Mouse (Mus musculus): ENCODE measurements around the gene Slc17a2. TPM values are rescaled to one million over a fixed set of nuclear protein-coding genes. Genes with fewer than 3 reads are reported as not detected.
A peak's percentile ranks its signal among the peaks of the same experiment; 100 is the strongest.
"Not testable (repeated sequence)": the region's sequence is repeated elsewhere in the genome, so short reads cannot be mapped to it uniquely, and the experiment has no call there.

Slc17a2 gene
- polyA plus RNA-seq, 1 experiment from 2014 or later: not detected

GRCm38 (mm10) chr13:23763242-23763585 lies 43.6 kb upstream of the Slc17a2 start:
- ATAC-seq: no peak
- H3K9me3 ChIP-seq (ENCODE audit: control insufficient read depth, low read length): no peaks in the 10 kb centered on the region
- peak overlapping the region; percentile 84 for H3K27ac ChIP-seq (ENCODE audit: low read length)
- peak overlapping the region; percentile 63 for H3K4me3 ChIP-seq (replicated peaks; ENCODE audit: low read length)
- H3K36me3 ChIP-seq (ENCODE audit: control insufficient read depth, insufficient read depth): no peaks in the 10 kb centered on the region
- peak overlapping the region; percentile 94 for H3K4me2 ChIP-seq (ENCODE audit: low read length)
- WGBS: under 1% methylated on average over 10 of the region's 10 CpGs
- peaks cover 25% of the 10 kb centered on the region for H3K4me1 ChIP-seq (replicated peaks; ENCODE audit: control insufficient read depth, insufficient read depth, low read length)
- H3K9ac ChIP-seq (replicated peaks; ENCODE audit: low read depth, low read length): peak overlapping the region; percentile 37; the same call in 1 of the 2 replicates
- no peaks in the 10 kb centered on the region for H3K27me3 ChIP-seq (replicated peaks; ENCODE audit: control insufficient read depth, insufficient read depth, low read length)

- H3K4me2 ChIP-seq (ENCODE audit: low read length): peak within 1 kb of the TSS; percentile 94
- no peaks in the 10 kb centered on the region for H3K9me3 ChIP-seq (ENCODE audit: control insufficient read depth, low read length)
- H3K4me1 ChIP-seq (replicated peaks; ENCODE audit: control insufficient read depth, insufficient read depth, low read length): peaks cover 25% of the 10 kb centered on the region
- ATAC-seq: peak; percentile 72
- peak within 1 kb of the TSS; percentile 63 for H3K4me3 ChIP-seq (replicated peaks; ENCODE audit: low read length)
- WGBS: 2% methylated on average over 34 of the region's 34 CpGs
- H3K9ac ChIP-seq (replicated peaks; ENCODE audit: low read depth, low read length): peak within 1 kb of the TSS; percentile 66
- H3K36me3 ChIP-seq (ENCODE audit: control insufficient read depth, insufficient read depth): no peaks in the 10 kb centered on the region
- H3K27ac ChIP-seq (ENCODE audit: low read length): peak within 1 kb of the TSS; percentile 84
- no peaks in the 10 kb centered on the region for H3K27me3 ChIP-seq (replicated peaks; ENCODE audit: control insufficient read depth, insufficient read depth, low read length)
These were observed 43.0 kb upstream of the Slc17a2 start, which contains the start of gene Hist1h1a for GRCm38 (mm10) chr13:23763586-23764323. Gene Hist1h1a, plus strand, starts transcription at chr13:23763666.

GRCm38 (mm10) chr13:23764324-23765171 lies 42.2 kb upstream of the Slc17a2 start:
- 32% methylated on average over 12 of the region's 12 CpGs for WGBS
- Histone ChIP-seq H3K27ac (ENCODE audit: low read length) (peak overlapping the region; percentile 84), H3K4me3 (replicated peaks; ENCODE audit: low read length) (peak overlapping the region; percentile 63), H3K9me3 (ENCODE audit: control insufficient read depth, low read length) (no peaks in the 10 kb centered on the region), H3K4me2 (ENCODE audit: low read length) (peak overlapping the region; percentile 94), H3K36me3 (ENCODE audit: control insufficient read depth, insufficient read depth) (no peaks in the 10 kb centered on the region), H3K27me3 (replicated peaks; ENCODE audit: control insufficient read depth, insufficient read depth, low read length) (no peaks in the 10 kb centered on the region), H3K9ac (replicated peaks; ENCODE audit: low read depth, low read length) (peak overlapping the region; percentile 66), H3K4me1 (replicated peaks; ENCODE audit: control insufficient read depth, insufficient read depth, low read length) (peaks cover 25% of the 10 kb centered on the region)
- ATAC-seq: no peak

GRCm38 (mm10) chr13:23765172-23765513 lies 41.6 kb upstream of the Slc17a2 start:
- 59% methylated on average over 1 of the region's 1 CpGs for WGBS
- H3K4me1 ChIP-seq (replicated peaks; ENCODE audit: control insufficient read depth, insufficient read depth, low read length): peaks cover 22% of the 10 kb centered on the region
- no peak for ATAC-seq
- no peak overlapping the region for H3K27ac ChIP-seq (ENCODE audit: low read length)
- no peaks in the 10 kb centered on the region for H3K27me3 ChIP-seq (replicated peaks; ENCODE audit: control insufficient read depth, insufficient read depth, low read length)
- H3K4me2 ChIP-seq (ENCODE audit: low read length): no peak overlapping the region
- no peak overlapping the region for H3K9ac ChIP-seq (replicated peaks; ENCODE audit: low read depth, low read length)
- no peaks in the 10 kb centered on the region for H3K9me3 ChIP-seq (ENCODE audit: control insufficient read depth, low read length)
- no peak overlapping the region for H3K4me3 ChIP-seq (replicated peaks; ENCODE audit: low read length)
- H3K36me3 ChIP-seq (ENCODE audit: control insufficient read depth, insufficient read depth): no peaks in the 10 kb centered on the region

- Histone ChIP-seq H3K4me3 (replicated peaks; ENCODE audit: low read length) (no peak overlapping the region), H3K27me3 (replicated peaks; ENCODE audit: control insufficient read depth, insufficient read depth, low read length) (no peaks in the 10 kb centered on the region), H3K9ac (replicated peaks; ENCODE audit: low read depth, low read length) (no peak overlapping the region), H3K36me3 (ENCODE audit: control insufficient read depth, insufficient read depth) (no peaks in the 10 kb centered on the region), H3K27ac (ENCODE audit: low read length) (no peak overlapping the region), H3K4me2 (ENCODE audit: low read length) (no peak overlapping the region), H3K4me1 (replicated peaks; ENCODE audit: control insufficient read depth, insufficient read depth, low read length) (peaks cover 12% of the 10 kb centered on the region), H3K9me3 (ENCODE audit: control insufficient read depth, low read length) (no peaks in the 10 kb centered on the region)
- no peak for ATAC-seq
These were observed 40.0 kb upstream of the Slc17a2 start for GRCm38 (mm10) chr13:23766772-23767171.

GRCm38 (mm10) chr13:23768834-23769397 lies 37.9 kb upstream of the Slc17a2 start:
- no peak overlapping the region for H3K9ac ChIP-seq (replicated peaks; ENCODE audit: low read depth, low read length)
- H3K4me1 ChIP-seq (replicated peaks; ENCODE audit: control insufficient read depth, insufficient read depth, low read length): peaks cover 10% of the 10 kb centered on the region
- no peak overlapping the region for H3K4me3 ChIP-seq (replicated peaks; ENCODE audit: low read length)
- H3K36me3 ChIP-seq (ENCODE audit: control insufficient read depth, insufficient read depth): no peaks in the 10 kb centered on the region
- no peak overlapping the region for H3K27ac ChIP-seq (ENCODE audit: low read length)
- no peak for ATAC-seq
- H3K4me2 ChIP-seq (ENCODE audit: low read length): no peak overlapping the region
- no peaks in the 10 kb centered on the region for H3K9me3 ChIP-seq (ENCODE audit: control insufficient read depth, low read length)
- WGBS: 27% methylated on average over 5 of the region's 5 CpGs
- no peaks in the 10 kb centered on the region for H3K27me3 ChIP-seq (replicated peaks; ENCODE audit: control insufficient read depth, insufficient read depth, low read length)

GRCm38 (mm10) chr13:23769613-23770012 lies 37.2 kb upstream of the Slc17a2 start, which contains the start of gene Trim38:
Gene Trim38, plus strand, starts transcription at chr13:23769913.
- not testable (repeated sequence) for H3K27me3 ChIP-seq (replicated peaks; ENCODE audit: control insufficient read depth, insufficient read depth, low read length); H3K4me2 ChIP-seq (ENCODE audit: low read length); H3K4me1 ChIP-seq (replicated peaks; ENCODE audit: control insufficient read depth, insufficient read depth, low read length); H3K36me3 ChIP-seq (ENCODE audit: control insufficient read depth, insufficient read depth); H3K27ac ChIP-seq (ENCODE audit: low read length); H3K4me3 ChIP-seq (replicated peaks; ENCODE audit: low read length); H3K9ac ChIP-seq (replicated peaks; ENCODE audit: low read depth, low read length); H3K9me3 ChIP-seq (ENCODE audit: control insufficient read depth, low read length); ATAC-seq
- WGBS: 87% methylated on average over 2 of the region's 2 CpGs

- Histone ChIP-seq H3K4me1 (replicated peaks; ENCODE audit: control insufficient read depth, insufficient read depth, low read length) (peaks cover 4% of the 10 kb centered on the region), H3K4me3 (replicated peaks; ENCODE audit: low read length) (peak overlapping the region; percentile 11; the same call in 1 of the 2 replicates), H3K9ac (replicated peaks; ENCODE audit: low read depth, low read length) (no peak overlapping the region), H3K36me3 (ENCODE audit: control insufficient read depth, insufficient read depth) (no peaks in the 10 kb centered on the region), H3K4me2 (ENCODE audit: low read length) (peak overlapping the region; percentile 45), H3K27ac (ENCODE audit: low read length) (no peak overlapping the region), H3K27me3 (replicated peaks; ENCODE audit: control insufficient read depth, insufficient read depth, low read length) (no peaks in the 10 kb centered on the region), H3K9me3 (ENCODE audit: control insufficient read depth, low read length) (no peaks in the 10 kb centered on the region)
- 24% methylated on average over 21 of the region's 21 CpGs for WGBS
- peak; percentile 93 for ATAC-seq
These were observed 34.1 kb upstream of the Slc17a2 start for GRCm38 (mm10) chr13:23772561-23773313.

- H3K4me3 ChIP-seq (replicated peaks; ENCODE audit: low read length): no peak overlapping the region
- H3K9ac ChIP-seq (replicated peaks; ENCODE audit: low read depth, low read length): no peak overlapping the region
- no peak overlapping the region for H3K27ac ChIP-seq (ENCODE audit: low read length)
- H3K4me1 ChIP-seq (replicated peaks; ENCODE audit: control insufficient read depth, insufficient read depth, low read length): no peaks in the 10 kb centered on the region
- no peak for ATAC-seq
- WGBS: 95% methylated on average over 7 of the region's 7 CpGs
- no peak overlapping the region for H3K4me2 ChIP-seq (ENCODE audit: low read length)
- H3K27me3 ChIP-seq (replicated peaks; ENCODE audit: control insufficient read depth, insufficient read depth, low read length): no peaks in the 10 kb centered on the region
- H3K9me3 ChIP-seq (ENCODE audit: control insufficient read depth, low read length): no peaks in the 10 kb centered on the region
- no peaks in the 10 kb centered on the region for H3K36me3 ChIP-seq (ENCODE audit: control insufficient read depth, insufficient read depth)
These were observed 28.5 kb upstream of the Slc17a2 start for GRCm38 (mm10) chr13:23778339-23778738.

Measured in forebrain, embryonic 16.5 days (tissue).